Mouse (Mus musculus) left cerebral cortex, postnatal 36 days (tissue): ENCODE measurements around the gene Bhlhe41. TPM values are rescaled to one million over a fixed set of nuclear protein-coding genes. Genes with fewer than 3 reads are reported as not detected.

Experiments
- DNase-seq, 2 experiments: peaks; one replicate each; pipeline ENCODE4 v3.0.0; 2021 to 2022; ENCODE audit warnings: low spot score in 2 of 2, mixed read lengths in 1 of 2
- intact Hi-C: fragments of 180-260 bp; cut with DNase I; formaldehyde crosslinking; loops from one replicate; pipeline ENCODE4 v1.15.1; 2025
- total RNA-seq, 2 experiments: library from RNA; stranded (reverse); gene quantifications; 2 replicates each; pipeline ENCODE4 v1.2.3; 2021

Gene Bhlhe41
- total RNA-seq, 2 experiments from 2014 or later = 31.8 to 33.9 TPM

DNA sequence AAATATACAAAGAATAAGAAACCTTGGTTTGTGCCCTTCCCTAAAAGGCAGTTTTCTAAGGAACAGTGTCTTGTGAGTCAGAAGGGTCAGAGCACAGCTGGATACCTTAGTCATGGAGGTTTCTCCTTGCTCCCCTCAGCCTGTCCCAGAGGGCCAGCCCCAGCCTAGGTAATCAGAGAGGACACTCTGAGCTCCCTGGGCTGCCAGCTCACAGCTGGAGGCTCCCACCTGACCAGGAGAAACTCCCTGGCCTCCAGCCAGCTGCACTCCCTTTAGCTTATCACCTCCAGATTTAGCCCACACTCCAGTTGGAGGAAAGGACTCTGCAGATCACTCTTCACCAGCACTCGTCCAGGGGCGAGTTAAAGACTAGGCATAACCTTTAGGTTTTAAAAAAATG lies 14.6 kb downstream of the Bhlhe41 start:
- no peak for DNase-seq
- intact Hi-C loops = no loop called here

GRCm38 (mm10) chr6:145847661-145848060 lies 17.7 kb downstream of the Bhlhe41 start:
- intact Hi-C loops = no loop called here
- DNase-seq = no peak

GRCm38 (mm10) chr6:145846948-145847347 lies 18.4 kb downstream of the Bhlhe41 start:
- DNase-seq = no peak
- intact Hi-C loops = no loop called here

GRCm38 (mm10) chr6:145846076-145846475 lies 19.3 kb downstream of the Bhlhe41 start:
- no peak for DNase-seq
- intact Hi-C loops = no loop called here

DNA sequence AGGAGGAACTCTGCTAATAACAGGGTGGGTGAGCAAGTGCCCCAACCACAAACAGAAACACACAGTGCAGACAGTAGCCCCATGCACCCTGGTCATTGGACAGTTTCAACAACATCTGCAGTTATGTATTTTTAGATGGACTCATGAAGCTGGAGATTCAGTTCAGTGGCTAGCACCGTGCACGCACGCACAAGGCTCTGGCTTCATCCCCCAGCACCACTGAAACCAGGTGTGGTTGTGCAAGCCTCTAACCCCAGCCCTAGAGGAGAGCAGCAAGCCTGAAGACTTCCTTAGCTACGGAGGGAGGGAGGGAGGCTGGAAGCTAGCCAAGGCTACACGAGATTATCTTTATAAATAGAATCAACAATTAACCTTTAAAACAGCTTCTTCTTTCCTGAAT lies 19.7 kb downstream of the Bhlhe41 start:
- intact Hi-C loops = no loop called here
- DNase-seq = no peak

GRCm38 (mm10) chr6:145835359-145835758 lies 30.0 kb downstream of the Bhlhe41 start:
- intact Hi-C loops = no loop called here
- DNase-seq = no peak

GRCm38 (mm10) chr6:145832927-145833326 lies 32.4 kb downstream of the Bhlhe41 start:
- no peak for DNase-seq
- intact Hi-C loops = loop anchor here (5.0 kb wide), 1 partner anchor 579 kb away; no protein-coding TSS in a partner anchor

- intact Hi-C loops = loop anchor here (1.0 to 5.0 kb wide), 2 partner anchors 441 to 582 kb away; no protein-coding TSS in a partner anchor
- no peak for DNase-seq
Observed at GRCm38 (mm10) chr6:145830617-145831016, 34.7 kb downstream of the Bhlhe41 start.

DNA sequence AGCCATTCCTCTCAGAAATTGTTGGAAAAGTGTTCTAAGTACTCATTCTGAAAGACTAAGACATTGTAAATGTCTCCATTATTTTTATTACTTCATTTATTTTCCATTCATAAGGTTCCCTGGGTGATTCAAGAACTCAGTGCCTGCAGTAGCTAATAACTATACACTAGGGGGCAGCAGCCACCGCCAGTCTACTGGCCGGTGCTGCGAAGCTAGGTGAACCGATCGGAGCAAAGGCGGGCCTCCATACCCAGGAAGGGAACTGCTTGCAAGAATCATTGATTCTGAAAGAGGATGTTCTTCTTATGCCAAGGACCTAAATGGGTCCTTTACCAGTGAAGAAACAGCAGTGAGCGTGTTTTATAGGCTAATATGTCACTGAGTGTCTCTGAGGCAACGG lies 35.2 kb downstream of the Bhlhe41 start:
- intact Hi-C loops = loop anchor here (1.0 to 5.0 kb wide), 2 partner anchors 441 to 582 kb away; no protein-coding TSS in a partner anchor
- DNase-seq = peak; percentile 65

GRCm38 (mm10) chr6:145829062-145829835 lies 36.1 kb downstream of the Bhlhe41 start:
- intact Hi-C loops = no loop called here
- no peak for DNase-seq

GRCm38 (mm10) chr6:145826305-145826704 lies 39.1 kb downstream of the Bhlhe41 start:
- intact Hi-C loops = no loop called here
- no peak for DNase-seq

DNA sequence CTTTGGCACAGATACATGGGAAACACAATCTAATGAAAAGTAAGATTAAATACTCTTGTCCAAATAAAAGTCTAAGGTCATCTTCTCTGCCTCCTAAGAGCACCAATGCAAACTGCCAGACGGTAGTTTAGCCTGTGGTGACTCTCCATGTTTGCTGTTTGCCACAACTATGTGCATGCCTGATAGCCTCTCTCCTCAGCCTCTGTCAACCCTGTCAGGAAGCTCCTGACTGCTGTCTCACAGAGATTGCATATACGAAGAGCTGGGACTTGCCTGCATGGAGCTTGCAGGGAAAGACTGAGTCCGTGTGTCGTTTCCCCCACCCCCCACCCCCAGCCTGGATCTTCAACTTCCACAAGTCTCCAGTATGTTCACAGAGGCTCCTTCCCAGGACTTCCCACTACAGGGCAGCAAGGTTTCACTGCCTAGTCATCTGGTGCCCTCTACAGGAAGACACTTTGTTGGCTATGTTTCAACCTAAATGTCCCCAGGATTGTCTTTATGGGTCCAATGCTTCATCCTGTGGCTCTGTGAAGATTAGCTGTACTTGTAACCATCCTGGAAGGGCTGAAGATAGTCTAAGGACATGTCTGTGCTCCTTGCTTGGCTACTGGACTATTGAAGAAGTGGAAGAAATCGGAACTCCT lies 41.6 kb downstream of the Bhlhe41 start:
- intact Hi-C loops = no loop called here
- no peak for DNase-seq

GRCm38 (mm10) chr6:145823103-145823502 lies 42.3 kb downstream of the Bhlhe41 start:
- no peak for DNase-seq
- intact Hi-C loops = no loop called here

- intact Hi-C loops = no loop called here
- DNase-seq = no peak
Observed at GRCm38 (mm10) chr6:145822218-145822617, 43.1 kb downstream of the Bhlhe41 start.

- DNase-seq = no peak
- intact Hi-C loops = no loop called here
Observed at GRCm38 (mm10) chr6:145819151-145819550, 46.2 kb downstream of the Bhlhe41 start.

DNA sequence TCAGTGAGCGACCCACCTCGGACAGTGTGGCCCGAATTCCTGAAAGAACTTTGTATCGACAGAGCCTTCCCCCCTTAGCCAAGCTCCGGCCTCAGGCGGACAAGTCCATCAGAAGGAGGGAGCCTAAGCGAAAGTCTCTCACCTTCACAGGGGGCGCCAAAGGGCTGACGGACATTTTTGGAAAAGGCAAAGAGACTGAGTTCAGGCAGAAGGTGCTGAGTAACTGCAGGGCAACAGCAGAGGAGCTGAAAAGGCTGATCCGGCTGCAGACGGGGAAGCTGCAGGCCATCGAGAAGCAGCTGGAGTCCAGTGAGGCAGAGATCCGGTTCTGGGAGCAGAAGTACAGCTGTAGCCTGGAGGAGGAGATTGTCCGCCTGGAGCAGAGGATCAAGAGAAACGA lies 50.2 kb downstream of the Bhlhe41 start:
- intact Hi-C loops = no loop called here
- DNase-seq = no peak

DNA sequence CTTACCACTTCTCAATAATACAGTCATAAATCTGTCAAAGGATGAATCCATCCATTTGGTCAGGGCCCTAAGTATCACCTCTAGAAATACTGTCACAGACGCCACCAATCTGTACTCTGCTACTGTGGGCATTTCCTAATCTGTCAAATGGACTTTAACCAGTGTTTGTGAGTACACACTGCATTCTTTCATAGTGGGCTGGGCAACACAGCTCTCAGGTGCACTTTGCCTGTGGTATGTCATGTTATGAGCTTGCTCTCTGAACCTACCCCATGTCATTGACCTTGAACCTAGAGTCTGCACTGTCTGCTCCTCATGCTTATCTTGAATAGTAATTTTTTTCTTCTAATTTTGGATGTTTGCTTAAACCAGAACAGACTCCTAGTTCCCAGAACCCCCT lies 54.2 kb downstream of the Bhlhe41 start:
- intact Hi-C loops = no loop called here
- DNase-seq = no peak

GRCm38 (mm10) chr6:145810015-145810414 lies 55.3 kb downstream of the Bhlhe41 start:
- DNase-seq = no peak
- intact Hi-C loops = no loop called here

DNA sequence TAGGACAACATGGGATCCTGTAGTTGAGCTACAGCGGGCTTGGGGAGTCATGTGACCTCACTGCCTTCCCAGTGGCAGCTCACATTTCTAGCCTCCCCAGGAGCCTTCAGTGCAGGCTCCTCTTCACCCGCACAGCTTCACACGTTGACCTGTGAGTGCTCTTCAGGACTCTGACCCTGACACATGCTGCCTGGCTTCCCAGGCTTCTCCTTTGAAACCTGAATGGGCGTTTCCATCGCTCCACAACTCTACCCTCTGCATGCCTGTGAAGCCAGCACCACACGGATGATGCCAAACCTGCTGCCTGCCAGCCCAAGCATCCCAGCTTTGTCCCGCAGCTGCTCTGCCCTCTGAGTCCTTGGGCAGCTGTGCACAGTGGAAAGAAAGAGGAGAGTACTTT lies 55.8 kb downstream of the Bhlhe41 start:
- intact Hi-C loops = no loop called here
- no peak for DNase-seq
